Mouse (Mus musculus): ENCODE measurements around the gene Oprd1. TPM values are rescaled to one million over a fixed set of nuclear protein-coding genes. Genes with fewer than 3 reads are reported as not detected.

Oprd1 gene
- polyA plus RNA-seq, 1 experiment, result not detected

DNA sequence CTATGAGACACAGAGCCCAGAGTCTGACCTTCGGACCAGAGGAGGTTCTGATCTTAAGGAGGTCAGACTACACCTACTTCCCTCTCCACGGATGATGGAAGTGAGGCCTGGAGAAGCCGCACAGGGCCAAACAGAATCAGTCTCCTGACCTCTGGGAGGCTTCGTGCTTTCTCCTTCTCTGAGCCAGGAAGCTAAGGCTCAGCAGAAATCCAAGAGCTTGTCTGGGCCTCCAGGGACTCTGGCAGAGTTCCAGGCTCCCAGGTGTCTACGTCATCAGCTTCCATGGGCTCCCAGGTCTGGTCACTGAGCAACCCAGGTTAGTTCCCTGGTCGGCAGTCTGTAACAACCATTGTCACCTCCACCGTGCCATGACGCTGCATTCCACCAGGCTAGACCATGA lies 17.2 kb downstream of the Oprd1 start:
- H3K9me3 ChIP-seq, result no peaks in the 10 kb centered on the region
- no peaks in the 10 kb centered on the region for H3K36me3 ChIP-seq (replicated peaks; ENCODE audit: low read length)
- peaks cover 65% of the 10 kb centered on the region for H3K27me3 ChIP-seq (replicated peaks)
- TF ChIP-seq FLI1 (IDR thresholded peaks at IDR 0.05; ENCODE audit: low read length) (no peak), GATA1 (IDR thresholded peaks at IDR 0.05; ENCODE audit: borderline replicate concordance, low read length) (no peak)
- H3K4me1 ChIP-seq, result peaks cover 14% of the 10 kb centered on the region
- peak overlapping the region; percentile 14 for H3K4me3 ChIP-seq (replicated peaks)

DNA sequence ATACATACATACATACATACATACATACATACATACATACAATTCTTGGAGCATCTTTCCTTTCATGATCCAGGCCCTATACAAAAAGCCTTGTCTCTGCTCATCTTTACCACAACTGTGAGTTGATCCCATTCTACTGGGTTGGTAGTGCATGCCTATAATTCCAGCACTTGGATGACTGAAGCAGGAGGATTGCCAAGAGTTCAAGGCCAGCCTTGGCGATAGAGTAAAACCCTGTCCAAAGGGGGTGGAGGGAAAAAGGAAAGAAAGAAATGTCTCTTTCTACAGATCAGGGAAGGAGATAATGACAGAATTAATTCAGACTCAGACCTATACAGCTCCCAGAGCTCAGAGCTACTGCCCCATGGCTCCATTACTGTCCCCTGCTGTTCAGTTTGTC lies 21.1 kb downstream of the Oprd1 start:
- peaks cover 60% of the 10 kb centered on the region for H3K27me3 ChIP-seq (replicated peaks)
- TF ChIP-seq GATA1 (IDR thresholded peaks at IDR 0.05; ENCODE audit: borderline replicate concordance, low read length) (no peak), FLI1 (IDR thresholded peaks at IDR 0.05; ENCODE audit: low read length) (no peak)

DNA sequence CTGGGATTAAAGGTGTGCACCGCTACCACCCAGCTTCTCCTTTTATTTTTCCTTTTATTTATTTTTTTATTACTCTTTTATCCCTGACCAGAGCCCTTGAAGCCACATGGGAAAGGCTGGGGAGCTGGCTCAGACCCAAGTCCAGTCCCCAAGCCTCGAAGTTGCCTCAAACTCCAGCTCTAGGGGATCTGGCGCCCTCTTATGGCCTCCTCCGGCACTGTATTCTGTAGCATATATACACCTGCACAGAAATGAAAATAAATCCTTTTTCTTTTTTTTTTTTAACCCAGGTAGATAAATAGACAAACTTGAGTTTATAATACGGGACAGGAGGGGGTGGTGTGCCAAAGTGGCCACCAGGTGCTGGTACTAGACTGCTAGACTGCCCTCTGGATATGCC lies 22.6 kb downstream of the Oprd1 start:
- Histone ChIP-seq H3K36me3 (replicated peaks; ENCODE audit: low read length) (no peaks in the 10 kb centered on the region), H3K4me1 (no peaks in the 10 kb centered on the region), H3K4me3 (replicated peaks) (no peak overlapping the region), H3K27me3 (replicated peaks) (peaks cover 63% of the 10 kb centered on the region), H3K9me3 (no peaks in the 10 kb centered on the region)
- TF ChIP-seq GATA1 (IDR thresholded peaks at IDR 0.05; ENCODE audit: borderline replicate concordance, low read length), result no peak
- TF ChIP-seq FLI1 (IDR thresholded peaks at IDR 0.05; ENCODE audit: low read length), result no peak

More for the DNA sequence above, 21.1 kb downstream of the Oprd1 start:
- H3K9me3 ChIP-seq, result no peaks in the 10 kb centered on the region
- no peak overlapping the region for H3K4me3 ChIP-seq (replicated peaks)
- H3K4me1 ChIP-seq, result no peaks in the 10 kb centered on the region
- no peaks in the 10 kb centered on the region for H3K36me3 ChIP-seq (replicated peaks; ENCODE audit: low read length)

DNA sequence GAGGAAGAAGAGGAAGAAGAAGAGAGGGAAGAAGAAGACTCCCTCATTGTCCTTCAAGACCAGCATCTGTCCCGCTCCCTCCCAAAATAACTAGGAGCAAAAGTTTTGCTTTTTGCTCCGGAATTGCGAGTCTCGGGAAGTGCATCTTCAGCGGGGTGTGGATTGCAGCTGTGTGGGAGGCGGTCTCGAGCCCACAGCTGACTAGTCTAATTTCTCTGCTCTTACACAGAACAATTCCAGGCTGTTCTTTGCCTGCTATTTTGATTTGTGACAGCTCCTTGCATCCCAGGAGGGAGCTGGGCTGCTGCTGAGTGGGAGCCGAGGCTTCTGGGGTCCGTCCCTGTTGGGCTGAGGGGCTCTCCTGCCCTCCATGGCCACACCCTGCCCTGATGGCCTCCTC lies 24.7 kb downstream of the Oprd1 start:
- peaks cover 72% of the 10 kb centered on the region for H3K27me3 ChIP-seq (replicated peaks)
- H3K4me1 ChIP-seq, result no peaks in the 10 kb centered on the region

DNA sequence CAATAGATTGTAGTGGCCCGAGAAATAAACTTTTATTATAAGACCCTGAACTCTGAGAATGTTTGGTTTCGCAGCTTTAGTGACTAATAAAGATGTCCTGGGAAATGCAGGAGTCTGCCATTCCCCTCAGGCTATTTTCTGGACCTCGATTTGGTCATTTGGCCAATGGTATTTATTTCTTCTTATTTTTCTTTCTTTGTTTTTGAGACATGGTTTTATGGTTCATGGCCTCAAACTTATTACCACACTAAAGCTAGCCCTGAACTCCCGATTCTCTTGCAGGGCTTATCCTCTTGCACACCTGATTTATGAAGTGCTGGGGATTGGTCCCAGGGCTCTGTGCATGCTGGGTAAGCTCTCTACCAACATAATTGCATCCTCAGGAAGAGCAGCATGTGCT lies 28.0 kb downstream of the Oprd1 start:
- no peak overlapping the region for H3K4me3 ChIP-seq (replicated peaks)
- peaks cover 10% of the 10 kb centered on the region; the same call in 1 of the 2 replicates for H3K4me1 ChIP-seq
- no peaks in the 10 kb centered on the region for H3K36me3 ChIP-seq (replicated peaks; ENCODE audit: low read length)
- H3K9me3 ChIP-seq, result no peaks in the 10 kb centered on the region
- TF ChIP-seq FLI1 (IDR thresholded peaks at IDR 0.05; ENCODE audit: low read length) (no peak), GATA1 (IDR thresholded peaks at IDR 0.05; ENCODE audit: borderline replicate concordance, low read length) (no peak)
- peaks cover 85% of the 10 kb centered on the region for H3K27me3 ChIP-seq (replicated peaks)

More for the DNA sequence above, 24.7 kb downstream of the Oprd1 start:
- Histone ChIP-seq H3K9me3 (no peaks in the 10 kb centered on the region), H3K4me3 (replicated peaks) (no peak overlapping the region), H3K36me3 (replicated peaks; ENCODE audit: low read length) (no peaks in the 10 kb centered on the region)
- TF ChIP-seq GATA1 (IDR thresholded peaks at IDR 0.05; ENCODE audit: borderline replicate concordance, low read length) (no peak), FLI1 (IDR thresholded peaks at IDR 0.05; ENCODE audit: low read length) (no peak)

DNA sequence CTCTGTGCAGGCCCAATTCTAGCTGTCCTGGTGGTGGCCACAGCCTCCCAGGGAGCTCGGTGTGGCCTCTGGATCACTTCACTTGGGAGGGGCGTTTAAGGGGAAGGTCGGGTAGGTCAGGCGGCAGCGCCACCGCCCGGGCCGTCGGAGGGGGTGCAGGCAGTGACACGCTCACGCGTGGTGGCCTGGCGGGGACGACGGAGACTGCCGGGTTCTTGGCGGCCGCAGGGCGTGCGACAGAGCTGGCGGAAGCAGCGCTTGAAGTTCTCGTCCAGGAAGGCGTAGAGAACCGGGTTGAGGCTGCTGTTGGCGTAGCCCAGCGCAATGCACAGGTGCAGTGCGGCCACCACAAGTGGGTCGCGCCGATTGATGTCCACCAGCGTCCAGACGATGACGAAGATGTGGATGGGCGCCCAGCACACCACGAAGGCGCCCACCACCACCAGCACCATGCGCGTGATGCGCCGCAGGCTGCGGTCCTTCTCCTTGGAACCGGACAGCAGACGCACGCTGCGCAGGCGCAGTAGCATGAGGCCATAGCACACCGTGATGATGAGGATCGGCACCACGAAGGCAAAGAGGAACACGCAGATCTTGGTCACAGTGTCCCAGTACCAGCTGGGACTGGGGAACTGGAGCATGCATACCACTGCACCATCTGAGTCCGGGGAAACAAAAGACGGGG lies 30.7 kb downstream of the Oprd1 start:
- Histone ChIP-seq H3K4me1 (peaks cover 10% of the 10 kb centered on the region; the same call in 1 of the 2 replicates), H3K36me3 (replicated peaks; ENCODE audit: low read length) (no peaks in the 10 kb centered on the region), H3K9me3 (no peaks in the 10 kb centered on the region), H3K27me3 (replicated peaks) (peaks cover 91% of the 10 kb centered on the region), H3K4me3 (replicated peaks) (peak overlapping the region; percentile 79)
- TF ChIP-seq FLI1 (IDR thresholded peaks at IDR 0.05; ENCODE audit: low read length) (no peak), GATA1 (IDR thresholded peaks at IDR 0.05; ENCODE audit: borderline replicate concordance, low read length) (no peak)

DNA sequence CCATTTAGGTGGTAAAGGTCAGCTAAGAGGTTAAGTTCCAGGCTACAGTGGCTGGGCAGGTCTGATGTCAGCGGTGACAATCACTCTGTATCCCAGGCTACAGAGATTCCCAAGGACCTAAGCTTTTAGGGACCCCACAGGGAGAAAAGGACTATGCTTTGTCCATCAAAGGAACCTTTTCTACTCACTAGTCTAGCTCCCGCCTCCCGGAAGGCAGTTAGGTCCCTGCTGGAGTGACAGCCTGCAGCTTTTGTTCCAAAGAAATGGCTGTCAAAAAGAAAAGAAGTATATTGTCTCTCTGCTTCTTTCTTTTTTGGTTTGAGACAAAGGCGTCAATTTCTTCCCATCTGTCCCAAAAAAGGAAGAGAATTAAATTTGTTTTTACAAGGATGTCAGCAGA lies 33.1 kb downstream of the Oprd1 start:
- no peak overlapping the region for H3K4me3 ChIP-seq (replicated peaks)
- peaks cover 10% of the 10 kb centered on the region; the same call in 1 of the 2 replicates for H3K4me1 ChIP-seq
- no peaks in the 10 kb centered on the region for H3K36me3 ChIP-seq (replicated peaks; ENCODE audit: low read length)
- TF ChIP-seq FLI1 (IDR thresholded peaks at IDR 0.05; ENCODE audit: low read length) (no peak), GATA1 (IDR thresholded peaks at IDR 0.05; ENCODE audit: borderline replicate concordance, low read length) (no peak)
- H3K9me3 ChIP-seq, result no peaks in the 10 kb centered on the region
- H3K27me3 ChIP-seq (replicated peaks), result peaks cover 87% of the 10 kb centered on the region

DNA sequence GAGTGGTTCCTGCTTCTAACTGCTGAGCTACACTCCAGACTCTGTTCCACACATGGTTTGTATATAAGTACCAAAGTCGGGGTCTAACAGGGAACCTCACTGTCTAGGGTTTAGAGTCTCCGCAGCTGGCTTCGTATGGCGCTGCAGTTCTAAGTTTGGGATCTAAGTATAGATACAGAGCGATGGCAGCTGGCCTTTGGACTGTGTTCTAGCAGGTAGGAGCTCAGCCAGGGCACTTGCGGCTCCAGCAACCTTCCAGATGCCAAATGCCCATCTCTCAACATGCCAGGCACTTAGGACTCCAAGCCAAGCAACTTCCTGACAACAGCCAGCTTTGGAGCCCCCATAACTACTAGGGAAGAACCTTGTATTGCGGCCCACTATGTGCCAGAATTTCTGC lies 36.1 kb downstream of the Oprd1 start:
- TF ChIP-seq GATA1 (IDR thresholded peaks at IDR 0.05; ENCODE audit: borderline replicate concordance, low read length) (no peak), FLI1 (IDR thresholded peaks at IDR 0.05; ENCODE audit: low read length) (no peak)
- Histone ChIP-seq H3K36me3 (replicated peaks; ENCODE audit: low read length) (no peaks in the 10 kb centered on the region), H3K9me3 (no peaks in the 10 kb centered on the region), H3K4me3 (replicated peaks) (no peak overlapping the region), H3K27me3 (replicated peaks) (peaks cover 71% of the 10 kb centered on the region), H3K4me1 (peaks cover 4% of the 10 kb centered on the region; the same call in 1 of the 2 replicates)

DNA sequence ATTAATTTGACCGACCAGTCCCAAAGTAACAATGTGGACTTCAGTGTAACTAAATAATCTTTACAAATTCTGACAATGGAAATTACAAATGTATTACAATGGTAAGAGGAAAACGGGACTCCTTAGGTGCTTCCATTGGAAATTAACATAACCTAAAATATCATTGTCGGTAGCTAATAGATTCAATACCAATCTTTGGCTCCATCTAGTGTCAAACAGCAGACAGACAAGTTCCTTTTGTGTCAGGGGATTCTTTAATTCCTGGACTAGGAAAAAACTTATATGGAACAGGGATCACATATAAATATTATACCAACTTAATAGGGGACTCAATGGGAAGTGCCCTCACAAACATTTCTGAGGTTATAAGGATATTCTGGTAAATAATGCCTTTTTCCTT lies 43.1 kb downstream of the Oprd1 start:
- peaks cover 8% of the 10 kb centered on the region for H3K9me3 ChIP-seq
- no peak overlapping the region for H3K4me3 ChIP-seq (replicated peaks)
- peaks cover 63% of the 10 kb centered on the region for H3K27me3 ChIP-seq (replicated peaks)
- peaks cover under 1% of the 10 kb centered on the region; the same call in 1 of the 2 replicates for H3K4me1 ChIP-seq
- TF ChIP-seq FLI1 (IDR thresholded peaks at IDR 0.05; ENCODE audit: low read length) (no peak), GATA1 (IDR thresholded peaks at IDR 0.05; ENCODE audit: borderline replicate concordance, low read length) (no peak)
- no peaks in the 10 kb centered on the region for H3K36me3 ChIP-seq (replicated peaks; ENCODE audit: low read length)

DNA sequence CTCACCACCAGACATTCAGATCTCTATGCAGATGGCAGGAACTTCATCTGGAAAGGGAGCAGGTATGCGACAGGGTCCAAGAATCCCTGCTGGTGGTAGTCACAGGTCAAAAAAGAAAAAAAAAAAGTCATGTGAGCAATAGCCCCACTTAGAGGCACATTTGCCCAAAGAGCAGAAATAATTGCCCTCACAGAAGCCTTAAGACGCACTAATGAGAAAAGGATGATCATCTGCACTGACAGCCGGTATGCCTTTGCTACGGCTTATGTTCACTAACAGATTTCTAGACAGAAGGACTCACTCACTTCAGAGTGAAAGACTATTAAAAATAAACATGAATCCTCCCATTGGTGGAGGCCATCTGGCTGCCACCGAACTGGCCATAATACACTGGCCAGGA lies 44.7 kb downstream of the Oprd1 start:
- H3K36me3 ChIP-seq (replicated peaks; ENCODE audit: low read length), result no peaks in the 10 kb centered on the region
- peaks cover 5% of the 10 kb centered on the region for H3K4me1 ChIP-seq
- peaks cover 63% of the 10 kb centered on the region for H3K27me3 ChIP-seq (replicated peaks)
- TF ChIP-seq GATA1 (IDR thresholded peaks at IDR 0.05; ENCODE audit: borderline replicate concordance, low read length) (no peak), FLI1 (IDR thresholded peaks at IDR 0.05; ENCODE audit: low read length) (no peak)
- H3K9me3 ChIP-seq, result peaks cover 11% of the 10 kb centered on the region
- no peak overlapping the region for H3K4me3 ChIP-seq (replicated peaks)

Measured in megakaryocyte, embryonic 14.5 days (primary cell).